12 mouse cellular contexts compared by ENCODE assay signal in genomic region chr6:88942595-88942994, GRCm38 (mm10). TPM values are rescaled to one million over a fixed set of nuclear protein-coding genes. Genes with fewer than 3 reads are reported as not detected.
DNase-seq lines count a peak whose midpoint lies in the region; ATAC-seq lines count a peak whose summit lies in the region.
"Had no signal": no experiment of that assay in that cellular context is flagged by ENCODE, and none has a peak within 500 bp of the region (broad histone marks: within the 10 kb centered on the region; RNA-seq: fewer than 3 reads in every experiment).

No protein-coding gene starts in this region.

- intact Hi-C loops in left cerebral cortex, postnatal 14 days (cut with DNase I), result no loop called here

- H3K4me2 ChIP-seq in forebrain, embryonic 11.5 days (ENCODE audit: low read depth, low read length, severe bottlenecking), result peak overlapping the region; percentile 31; the same call in 1 of the 2 replicates
- H3K4me2 ChIP-seq in kidney, embryonic 16.5 days (replicated peaks; ENCODE audit: low read depth, low read length), result no peak overlapping the region
- H3K4me2 ChIP-seq: limb, embryonic 12.5 days had no signal

- H3K27ac ChIP-seq in forebrain, embryonic 11.5 days (ENCODE audit: low read depth, low read length), result peak overlapping the region; percentile 42; the same call in 1 of the 2 replicates
- H3K27ac ChIP-seq in kidney, embryonic 16.5 days (ENCODE audit: low read length), result no peak overlapping the region
- H3K27ac ChIP-seq: limb, embryonic 12.5 days had no signal

- WGBS in forebrain, embryonic 11.5 days, result 7% methylated on average over 8 of the region's 8 CpGs
- WGBS in kidney, embryonic 16.5 days, result 54% methylated on average over 8 of the region's 8 CpGs

- H3K4me3 ChIP-seq in forebrain, embryonic 11.5 days (ENCODE audit: low read depth, low read length), result no peak overlapping the region
- H3K4me3 ChIP-seq in kidney, embryonic 16.5 days (ENCODE audit: low read length), result no peak overlapping the region
- H3K4me3 ChIP-seq: limb, embryonic 12.5 days had no signal

- peaks cover 36% of the 10 kb centered on the region for H3K4me1 ChIP-seq in forebrain, embryonic 11.5 days (replicated peaks; ENCODE audit: control insufficient read depth, insufficient read depth, low read length)
- H3K4me1 ChIP-seq in kidney, embryonic 16.5 days (ENCODE audit: insufficient read depth, low read length), result no peaks in the 10 kb centered on the region

- ATAC-seq in forebrain, embryonic 11.5 days (replicated peaks; ENCODE audit: low FRiP score), result peak; percentile 85
- no peak for ATAC-seq in kidney, embryonic 16.5 days (ENCODE audit: low FRiP score, low TSS enrichment)

- no peak overlapping the region; the same call in 1 of the 2 replicates for H3K9ac ChIP-seq in forebrain, embryonic 11.5 days (ENCODE audit: low read length)
- no peak overlapping the region for H3K9ac ChIP-seq in kidney, embryonic 16.5 days (replicated peaks; ENCODE audit: low read length)
- H3K9ac ChIP-seq: limb, embryonic 12.5 days had no signal

- no peaks in the 10 kb centered on the region for H3K36me3 ChIP-seq in forebrain, embryonic 11.5 days (ENCODE audit: control insufficient read depth, insufficient read depth, low read length)
- H3K36me3 ChIP-seq in kidney, embryonic 16.5 days (ENCODE audit: insufficient read depth, low read length), result no peaks in the 10 kb centered on the region
- H3K36me3 ChIP-seq: G1E; limb, embryonic 12.5 days had no signal

- DNase-seq in left cerebral cortex, postnatal 14 days (ENCODE audit: low spot score in 2 of 2), result peak; percentile 69 to 76
- no peak for DNase-seq in left cerebral cortex, adult 18-20 months (ENCODE audit: low spot score in 2 of 2)
- peak; percentile 91 for DNase-seq in forebrain, embryonic 11.5 days (ENCODE audit: low spot score)
- peak; percentile 65 for DNase-seq in layer of hippocampus, adult 9-11 months
- DNase-seq in retina, embryonic 14.5 days (ENCODE audit: low spot score), result peak; percentile 73
- DNase-seq in kidney, postnatal 14 days, result no peak
- DNase-seq: cerebellum, adult 11 months; gastrocnemius, postnatal 36 days; thymus, postnatal 36 days had no signal

- no peaks in the 10 kb centered on the region for H3K27me3 ChIP-seq in forebrain, embryonic 11.5 days (ENCODE audit: control insufficient read depth, insufficient read depth, low read length)
- H3K27me3 ChIP-seq in kidney, embryonic 16.5 days (ENCODE audit: insufficient read depth, low read length), result no peaks in the 10 kb centered on the region
- H3K27me3 ChIP-seq: limb, embryonic 12.5 days had no signal

- H3K9me3 ChIP-seq in forebrain, embryonic 11.5 days (ENCODE audit: control insufficient read depth, low read length), result no peaks in the 10 kb centered on the region
- H3K9me3 ChIP-seq in kidney, embryonic 16.5 days (ENCODE audit: low read length), result no peaks in the 10 kb centered on the region
- H3K9me3 ChIP-seq: G1E; limb, embryonic 12.5 days had no signal

RNA-seq across cellular contexts. Expression of gene Tpra1, which starts 40.5 kb away (rescaled TPM):
- 10 to 100 TPM; 39.7 to 45.2 TPM for total RNA-seq in left cerebral cortex, postnatal 14 days (2021)
- 10 to 100 TPM; 45.5 to 47.2 TPM for total RNA-seq in left cerebral cortex, adult 18-20 months (2021)
- polyA plus RNA-seq in forebrain, embryonic 11.5 days (2014; fragmentation: Nextera tagmentation; extraction: Ambion mirVana), result 39.4 and 40.7 TPM in 2 replicates
- polyA plus RNA-seq in kidney, embryonic 16.5 days (2015; fragmentation: Nextera tagmentation; extraction: Ambion mirVana), result 95.5 and 98.8 TPM in 2 replicates

RNA-seq across cellular contexts. Expression of gene Mcm2, which starts 44.0 kb away (rescaled TPM):
- 1 to 10 TPM; 3.6 to 3.8 TPM for total RNA-seq in left cerebral cortex, postnatal 14 days (2021)
- 1 to 10 TPM; 3.7 to 6.8 TPM for total RNA-seq in left cerebral cortex, adult 18-20 months (2021)
- 248 and 259 TPM in 2 replicates for polyA plus RNA-seq in forebrain, embryonic 11.5 days (2014; fragmentation: Nextera tagmentation; extraction: Ambion mirVana)
- 151 and 157 TPM in 2 replicates for polyA plus RNA-seq in kidney, embryonic 16.5 days (2015; fragmentation: Nextera tagmentation; extraction: Ambion mirVana)

Comparison
In these comparisons a context has a peak if more than half of its experiments do, and no peak if none do; other contexts are left out.
1. DNase-seq: peak in left cerebral cortex, postnatal 14 days (2 of 2), forebrain, embryonic 11.5 days (single experiment), layer of hippocampus, adult 9-11 months (single experiment) and retina, embryonic 14.5 days (single experiment); none in left cerebral cortex, adult 18-20 months (0 of 2) and kidney, postnatal 14 days (single experiment).